Mouse (Mus musculus) C2C12 (cell line): ENCODE results near the gene Dlg5. TPM values are rescaled to one million over a fixed set of nuclear protein-coding genes. Genes with fewer than 3 reads are reported as not detected.

Source experiments
- H3K27me3 ChIP-seq: one replicate; pipeline ENCODE4 v1.6.1; 2011; ENCODE audit not compliant: control insufficient read depth, insufficient read depth, insufficient read length
- H3K36me3 ChIP-seq: one replicate; pipeline ENCODE4 v1.6.1; 2011; ENCODE audit not compliant: control insufficient read depth, insufficient read depth
- H3K4me3 ChIP-seq: one replicate; pipeline ENCODE4 v1.5.1; 2011; ENCODE audit warnings: mild to moderate bottlenecking, control low read depth; ENCODE audit not compliant: poor library complexity, insufficient read depth, severe bottlenecking
- H3K79me2 ChIP-seq: one replicate; pipeline ENCODE4 v1.6.1; 2011; ENCODE audit not compliant: control insufficient read depth, insufficient read depth
- H3K79me3 ChIP-seq: one replicate; pipeline ENCODE4 v1.6.1; 2011; ENCODE audit warnings: low read depth, control low read depth
- H3ac ChIP-seq: one replicate; pipeline ENCODE3; 2011; ENCODE audit warnings: low read depth; ENCODE audit not compliant: control insufficient read depth, insufficient read length
- CEBPB ChIP-seq: IDR thresholded peaks from one replicate; pipeline ENCODE4 v1.6.1; 2011; ENCODE audit warnings: low read depth, mild to moderate bottlenecking, control low read depth, moderate library complexity
- CTCF ChIP-seq: IDR thresholded peaks from one replicate; pipeline ENCODE4 v1.5.1; 2011; ENCODE audit not compliant: control insufficient read depth, insufficient read depth, insufficient read length
- FOSL1 ChIP-seq: IDR thresholded peaks from one replicate; pipeline ENCODE4 v1.8.0; 2011; ENCODE audit warnings: mild to moderate bottlenecking, low read length; ENCODE audit not compliant: poor library complexity, insufficient read depth, severe bottlenecking
- MAX ChIP-seq: IDR thresholded peaks from one replicate; pipeline ENCODE4 v1.6.1; 2011; ENCODE audit warnings: mild to moderate bottlenecking, control low read depth
- MYOD1 ChIP-seq: IDR thresholded peaks from one replicate; pipeline ENCODE4 v1.6.1; 2011; ENCODE audit warnings: low read depth; ENCODE audit not compliant: control insufficient read depth, insufficient read length
- MYOG ChIP-seq: IDR thresholded peaks from one replicate; pipeline ENCODE4 v1.6.1; 2011; ENCODE audit not compliant: control insufficient read depth, insufficient read length; ENCODE audit errors: extremely low read depth
- USF1 ChIP-seq: IDR thresholded peaks from one replicate; pipeline ENCODE4 v1.6.1; 2011; ENCODE audit warnings: low read depth, mild to moderate bottlenecking, control low read depth, moderate library complexity
- microRNA-seq: library from miRNA; unstranded; fragments of <30 nt; microRNA quantifications from one replicate; pipeline ENCODE4, GENCODE M21; 2019; ENCODE audit warnings: borderline microRNAs expressed
- polyA plus RNA-seq: library from polyadenylated mRNA; unstranded; fragments of >200 nt; fragmentation: generic; extraction: Trizol; gene quantifications from one replicate; pipeline ENCODE4 v1.2.1, GENCODE M21; 2012; ENCODE audit warnings: missing spikeins

The Dlg5 gene
- polyA plus RNA-seq, 1 experiment, result 59.6 TPM

- Histone ChIP-seq H3K36me3 (no peaks in the 10 kb centered on the region), H3K79me3 (no peaks in the 10 kb centered on the region), H3K27me3 (peaks cover 21% of the 10 kb centered on the region), H3K4me3 (no peak overlapping the region), H3ac (no peak overlapping the region), H3K79me2 (no peaks in the 10 kb centered on the region)
- TF ChIP-seq FOSL1, result no peak
- no peak for TF ChIP-seq CEBPB
- no peak for TF ChIP-seq USF1
- no peak for TF ChIP-seq MAX
- TF ChIP-seq MYOD1, result no peak
- TF ChIP-seq CTCF, result no peak
- no peak for TF ChIP-seq MYOG
Measured at GRCm38 (mm10) chr14:24086481-24086880, 159.2 kb downstream of the Dlg5 start.

Small RNAs within 50 kb of the gene (microRNA-seq; reads per million reads assigned to microRNA genes)
- not detected for gene Mir7210

Other genes starting within 250 kb of the Dlg5 start
- not detected for gene Kcnma1, start 231.4 kb downstream of the Dlg5 start, polyA plus RNA-seq
- gene E330034G19Rik, start 47.3 kb upstream of the Dlg5 start, polyA plus RNA-seq, result not detected
- 12.3 TPM for gene Polr3a, start 241.1 kb upstream of the Dlg5 start, polyA plus RNA-seq
- gene Rps24, start 241.2 kb upstream of the Dlg5 start, polyA plus RNA-seq, result 3,018 TPM